Mouse (Mus musculus) T-helper 1 cell (primary cell): ENCODE data around the gene Tsga10ip.

Experiments
- in situ Hi-C: fragments of 300-600 bp; cut with MboI, MseI; formaldehyde crosslinking; loops from one replicate; pipeline ENCODE4 v1.15.1; 2025; ENCODE audit warnings: high pct_unique_total_duplicates

The Tsga10ip gene

GRCm38 (mm10) chr19:5345297-5346131, 56.8 kb downstream of the Tsga10ip start:
- in situ Hi-C loops = no loop called here

DNA sequence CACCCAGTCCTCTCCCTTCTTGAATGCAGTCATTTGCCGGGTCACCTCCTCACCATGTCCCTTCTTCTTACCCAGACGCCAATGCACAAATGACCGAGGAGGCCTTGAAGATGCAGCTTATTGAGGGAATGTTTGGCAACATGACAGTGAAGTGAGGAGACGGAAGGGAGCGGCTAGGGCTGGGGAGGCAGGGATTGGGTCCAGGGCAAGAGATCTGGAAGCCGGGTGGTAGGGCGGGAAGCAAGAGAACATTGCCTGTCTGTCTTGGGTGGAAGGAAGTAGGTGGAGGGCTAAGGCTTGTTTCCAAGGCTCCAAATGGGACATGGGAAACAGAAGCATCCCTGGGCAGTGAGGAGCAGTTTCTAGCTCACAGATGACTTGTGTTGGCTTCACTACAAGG, 61.0 kb downstream of the Tsga10ip start:
- in situ Hi-C loops = no loop called here
